Mouse (Mus musculus) kidney, adult 11 months (tissue): Measurements from ENCODE around the gene Tmem132d.

Source experiments
- DNase-seq: peaks from one replicate; pipeline ENCODE4 v3.0.0; 2022

Gene Tmem132d

GRCm38 (mm10) chr5:128204685-128205320 lies 228.1 kb downstream of the Tmem132d start:
- no peak for DNase-seq

GRCm38 (mm10) chr5:128203879-128204581 lies 228.8 kb downstream of the Tmem132d start:
- DNase-seq, result no peak

- no peak for DNase-seq
Observed at GRCm38 (mm10) chr5:128194106-128194505, 238.8 kb downstream of the Tmem132d start.

GRCm38 (mm10) chr5:128192485-128193055 lies 240.3 kb downstream of the Tmem132d start:
- DNase-seq, result no peak

- DNase-seq, result no peak
Observed at GRCm38 (mm10) chr5:128191710-128192109, 241.2 kb downstream of the Tmem132d start.

- DNase-seq, result no peak
Observed at GRCm38 (mm10) chr5:128190243-128190820, 242.5 kb downstream of the Tmem132d start.

- no peak for DNase-seq
Observed at GRCm38 (mm10) chr5:128176234-128176633, 256.6 kb downstream of the Tmem132d start.

GRCm38 (mm10) chr5:128158901-128159675 lies 273.8 kb downstream of the Tmem132d start:
- DNase-seq, result no peak

- no peak for DNase-seq
Observed at GRCm38 (mm10) chr5:128151461-128151860, 281.4 kb downstream of the Tmem132d start.

- no peak for DNase-seq
Observed at GRCm38 (mm10) chr5:128146901-128147645, 285.8 kb downstream of the Tmem132d start.

GRCm38 (mm10) chr5:128144799-128145198 lies 288.1 kb downstream of the Tmem132d start:
- no peak for DNase-seq

- no peak for DNase-seq
Observed at GRCm38 (mm10) chr5:128136818-128137217, 296.1 kb downstream of the Tmem132d start.

GRCm38 (mm10) chr5:128122656-128123055 lies 310.2 kb downstream of the Tmem132d start:
- DNase-seq, result no peak

- DNase-seq, result no peak
Observed at GRCm38 (mm10) chr5:128119171-128119570, 313.7 kb downstream of the Tmem132d start.

GRCm38 (mm10) chr5:128113107-128113506 lies 319.8 kb downstream of the Tmem132d start:
- no peak for DNase-seq

GRCm38 (mm10) chr5:128112518-128112917 lies 320.4 kb downstream of the Tmem132d start:
- no peak for DNase-seq

- DNase-seq, result no peak
Observed at GRCm38 (mm10) chr5:128111664-128112063, 321.2 kb downstream of the Tmem132d start.

GRCm38 (mm10) chr5:128102556-128102955 lies 330.3 kb downstream of the Tmem132d start:
- DNase-seq, result no peak

- no peak for DNase-seq
Observed at GRCm38 (mm10) chr5:128100331-128100730, 332.5 kb downstream of the Tmem132d start.

- DNase-seq, result no peak
Observed at GRCm38 (mm10) chr5:128099439-128099838, 333.4 kb downstream of the Tmem132d start.

- DNase-seq, result no peak
Observed at GRCm38 (mm10) chr5:128090578-128090977, 342.3 kb downstream of the Tmem132d start.

- no peak for DNase-seq
Observed at GRCm38 (mm10) chr5:128075456-128075855, 357.4 kb downstream of the Tmem132d start.
